Mouse (Mus musculus) midbrain, postnatal 0 days (tissue): Measurements from ENCODE around the gene Nras. TPM values are rescaled to one million over a fixed set of nuclear protein-coding genes. Genes with fewer than 3 reads are reported as not detected.

ENCODE experiments used
- ATAC-seq: fragments of 200-750 bp; cut with Nextera tagmentation; 2 replicates; pipeline ENCODE4 v1.8.0; 2017; ENCODE audit warnings: moderate number of reproducible peaks, mild to moderate bottlenecking, moderate TSS enrichment, moderate library complexity; ENCODE audit not compliant: low FRiP score
- DNase-seq: peaks from one replicate; pipeline ENCODE4 v3.0.0-alpha.2; 2015; ENCODE audit warnings: low spot score
- H3K27ac ChIP-seq: fragments of 300-500 bp; sonication (generic); 2 replicates; pipeline ENCODE4 v1.5.1; 2014; ENCODE audit warnings: low read depth, mild to moderate bottlenecking, low read length, mixed read lengths
- H3K27me3 ChIP-seq: fragments of 300-500 bp; sonication (generic); 2 replicates; pipeline ENCODE4 v1.6.1; 2014; ENCODE audit warnings: low read length, control low read depth, mixed read lengths; ENCODE audit not compliant: insufficient read depth
- H3K36me3 ChIP-seq: fragments of 300-500 bp; sonication (generic); 2 replicates; pipeline ENCODE4 v1.6.1; 2014; ENCODE audit warnings: low read length, control low read depth, mixed read lengths; ENCODE audit not compliant: insufficient read depth
- H3K4me1 ChIP-seq: fragments of 300-500 bp; sonication (generic); 2 replicates; pipeline ENCODE4 v1.6.1; 2014; ENCODE audit warnings: mild to moderate bottlenecking, control low read depth, antibody characterized with exemption, low read length, mixed read lengths; ENCODE audit not compliant: insufficient read depth
- H3K4me2 ChIP-seq: fragments of 300-500 bp; sonication (generic); 2 replicates; pipeline ENCODE4 v1.6.1; 2014; ENCODE audit warnings: low read depth, mild to moderate bottlenecking, low read length, mixed read lengths; ENCODE audit not compliant: poor library complexity, severe bottlenecking
- H3K4me3 ChIP-seq: fragments of 300-500 bp; sonication (generic); 2 replicates; pipeline ENCODE4 v1.5.1; 2014; ENCODE audit warnings: low read depth, mild to moderate bottlenecking, low read length, moderate library complexity
- H3K9ac ChIP-seq: fragments of 300-500 bp; sonication (generic); replicated peaks from 2 replicates; pipeline ENCODE4 v1.6.1; 2014; ENCODE audit warnings: mild to moderate bottlenecking, low read length, moderate library complexity, mixed read lengths; ENCODE audit not compliant: poor library complexity, severe bottlenecking
- H3K9me3 ChIP-seq: fragments of 300-500 bp; sonication (generic); 2 replicates; pipeline ENCODE4 v1.6.1; 2016; ENCODE audit warnings: low read length, control low read depth
- CTCF ChIP-seq: IDR thresholded peaks from 2 replicates; pipeline ENCODE4 v1.5.1; 2016; ENCODE audit warnings: antibody characterized with exemption, mild to moderate bottlenecking
- WGBS: fragments of 180-500 bp; shearing (Covaris S2); extraction: QIAGEN DNeasy Blood & Tissue Kit; methylation state at CpG from one replicate; pipeline ENCODE4 v1.1.7; 2014; 5-methylcytosine and 5-hydroxymethylcytosine counted together
- polyA plus RNA-seq: library from polyadenylated mRNA; unstranded; fragments of >200 nt; fragmentation: Nextera tagmentation; extraction: Ambion mirVana; gene quantifications from 2 replicates; pipeline ENCODE4 v1.2.1, GENCODE M21; 2015
- total RNA-seq: library from RNA; depleted of rRNA; stranded (reverse); fragments of >200 nt; gene quantifications from 2 replicates; pipeline ENCODE4 v1.2.3, GENCODE M21; 2014

Gene Nras
- total and polyA plus RNA-seq, 2 experiments from 2014 or later, result 51.3 to 67.9 TPM

DNA sequence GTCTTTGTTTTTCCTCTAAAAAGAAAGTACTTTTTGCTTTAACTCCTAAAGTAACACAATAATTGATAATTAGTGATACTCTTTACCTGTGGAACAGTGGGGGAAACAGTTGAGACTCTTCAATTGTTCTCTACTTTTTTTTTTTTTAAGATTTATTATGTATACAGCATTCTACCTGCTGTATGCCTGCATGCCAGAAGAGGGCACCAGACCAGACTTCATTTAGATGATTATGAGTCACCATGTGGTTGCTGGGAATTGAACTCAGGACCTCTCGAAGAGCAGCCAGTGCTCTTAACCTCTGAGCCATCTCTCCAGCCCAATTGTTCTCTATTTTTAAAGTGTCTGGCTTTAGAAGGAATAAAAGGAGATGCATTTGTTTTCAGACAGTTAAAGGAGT is 31.9 kb upstream of the Nras start:
- no peaks in the 10 kb centered on the region for H3K27me3 ChIP-seq
- DNase-seq (no peak), ATAC-seq (no peak)
- H3K9ac ChIP-seq, result no peak overlapping the region
- H3K27ac ChIP-seq, result no peak overlapping the region
- no peak overlapping the region for H3K4me3 ChIP-seq
- peaks cover 4% of the 10 kb centered on the region; the same call in 1 of the 2 replicates for H3K4me1 ChIP-seq
- H3K36me3 ChIP-seq, result peaks cover 5% of the 10 kb centered on the region; the same call in 1 of the 2 replicates
- peak; percentile 51 for TF ChIP-seq CTCF
- WGBS, result 97% methylated on average over 1 of the region's 1 CpGs
- H3K9me3 ChIP-seq, result no peaks in the 10 kb centered on the region
- no peak overlapping the region for H3K4me2 ChIP-seq

GRCm38 (mm10) chr3:103040285-103040684 is 17.8 kb upstream of the Nras start:
- 95% methylated on average over 6 of the region's 6 CpGs for WGBS
- ATAC-seq (no peak), DNase-seq (no peak)

DNA sequence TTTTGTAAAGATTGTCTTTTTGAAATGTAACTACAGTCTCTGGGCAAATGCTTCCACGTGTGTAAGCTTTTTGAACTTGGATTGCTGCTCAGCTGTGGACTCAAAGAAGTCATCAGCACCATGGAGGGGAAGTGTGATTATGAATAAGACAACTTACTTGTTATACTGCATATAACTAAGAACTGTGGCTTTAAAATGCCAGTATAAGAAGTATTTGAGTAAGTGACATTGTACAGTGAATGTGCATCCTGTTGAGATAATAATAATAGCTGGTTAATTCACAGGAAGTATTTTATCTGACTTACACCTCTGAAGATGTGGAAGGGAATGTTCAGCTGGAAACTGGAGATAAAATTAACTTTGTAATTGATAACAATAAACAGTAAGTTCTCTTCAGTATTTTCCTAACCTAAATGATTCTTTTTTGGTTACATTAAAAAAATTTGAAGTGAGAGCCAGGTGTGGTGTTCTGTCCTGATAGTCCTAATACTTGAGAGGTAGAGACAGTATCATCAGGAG is 17.2 kb upstream of the Nras start:
- H3K4me1 ChIP-seq, result no peaks in the 10 kb centered on the region
- no peaks in the 10 kb centered on the region for H3K9me3 ChIP-seq
- ATAC-seq (no peak), DNase-seq (no peak)
- H3K9ac ChIP-seq, result no peak overlapping the region
- WGBS, result 79% methylated on average over 1 of the region's 1 CpGs
- H3K27me3 ChIP-seq, result no peaks in the 10 kb centered on the region
- no peak overlapping the region for H3K4me2 ChIP-seq
- H3K36me3 ChIP-seq, result peaks cover 12% of the 10 kb centered on the region; the same call in 1 of the 2 replicates
- TF ChIP-seq CTCF, result no peak
- no peak overlapping the region for H3K4me3 ChIP-seq
- H3K27ac ChIP-seq, result no peak overlapping the region

More at GRCm38 (mm10) chr3:103040285-103040684, 17.8 kb upstream of the Nras start:
- peaks cover 12% of the 10 kb centered on the region; the same call in 1 of the 2 replicates for H3K36me3 ChIP-seq
- H3K4me2 ChIP-seq, result no peak overlapping the region
- no peak overlapping the region for H3K27ac ChIP-seq
- H3K4me3 ChIP-seq, result no peak overlapping the region
- H3K4me1 ChIP-seq, result no peaks in the 10 kb centered on the region
- no peak for TF ChIP-seq CTCF
- no peaks in the 10 kb centered on the region for H3K27me3 ChIP-seq
- H3K9me3 ChIP-seq, result no peaks in the 10 kb centered on the region
- H3K9ac ChIP-seq, result no peak overlapping the region

- Histone ChIP-seq H3K4me3 (no peak overlapping the region), H3K9ac (no peak overlapping the region), H3K36me3 (peaks cover 46% of the 10 kb centered on the region), H3K27ac (no peak overlapping the region), H3K4me1 (no peaks in the 10 kb centered on the region), H3K9me3 (no peaks in the 10 kb centered on the region), H3K4me2 (no peak overlapping the region), H3K27me3 (no peaks in the 10 kb centered on the region)
- DNase-seq, result no peak
- WGBS, result 89% methylated on average over 5 of the region's 5 CpGs
- TF ChIP-seq CTCF, result no peak
- ATAC-seq, result no peak
These were observed 2.0 kb upstream of the Nras start for GRCm38 (mm10) chr3:103056016-103056595.

DNA sequence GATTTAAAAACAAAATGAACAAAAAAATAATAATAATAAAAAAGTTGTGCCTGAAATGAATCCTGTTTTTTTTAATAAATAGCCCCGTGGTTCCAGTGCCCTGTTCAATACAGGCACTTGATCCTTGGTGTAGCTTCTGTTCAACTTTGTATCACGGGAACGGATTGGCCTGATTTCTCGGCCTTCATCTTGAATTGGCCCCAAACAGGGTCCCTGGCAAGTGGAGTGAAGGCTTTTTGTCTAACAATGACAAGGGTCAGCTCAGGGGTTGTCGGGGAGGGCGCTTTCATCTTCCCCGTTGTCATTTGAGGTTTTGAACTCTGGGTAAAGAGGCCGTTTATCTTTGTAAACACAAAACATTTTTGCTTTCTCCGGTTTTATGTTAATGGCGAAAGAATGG is 333 bp upstream of the Nras start:
- H3K9me3 ChIP-seq, result no peaks in the 10 kb centered on the region
- ATAC-seq (peak; percentile 57), DNase-seq (peak; percentile 31)
- peak overlapping the region; percentile 66 for H3K4me2 ChIP-seq
- H3K9ac ChIP-seq, result peak overlapping the region; percentile 24; the same call in 1 of the 2 replicates
- H3K27ac ChIP-seq, result peak overlapping the region; percentile 79; the same call in 1 of the 2 replicates
- 2% methylated on average over 10 of the region's 10 CpGs for WGBS
- H3K36me3 ChIP-seq, result peaks cover 45% of the 10 kb centered on the region
- no peaks in the 10 kb centered on the region for H3K4me1 ChIP-seq
- peak overlapping the region; percentile 69 for H3K4me3 ChIP-seq
- no peak for TF ChIP-seq CTCF
- no peaks in the 10 kb centered on the region for H3K27me3 ChIP-seq

GRCm38 (mm10) chr3:103066927-103067326 is 8.8 kb downstream of the Nras start:
- Histone ChIP-seq H3K4me2 (no peak overlapping the region), H3K4me3 (no peak overlapping the region), H3K9me3 (no peaks in the 10 kb centered on the region), H3K27me3 (no peaks in the 10 kb centered on the region), H3K27ac (no peak overlapping the region), H3K4me1 (no peaks in the 10 kb centered on the region), H3K9ac (no peak overlapping the region), H3K36me3 (peaks cover 33% of the 10 kb centered on the region; the same call in 1 of the 2 replicates)
- WGBS, result 92% methylated on average over 8 of the region's 8 CpGs
- DNase-seq, result no peak
- no peak for TF ChIP-seq CTCF
- no peak for ATAC-seq
